Mouse (Mus musculus) CD8-positive naive resting alpha-beta T cell, adult 57 days (primary cell): ENCODE data around the gene Hdac1. TPM values are rescaled to one million over a fixed set of nuclear protein-coding genes. Genes with fewer than 3 reads are reported as not detected.

Experiments
- total RNA-seq: library from RNA; stranded (reverse); gene quantifications from one replicate; pipeline ENCODE4 v1.2.4, GENCODE M21; 2023

Hdac1 gene
- 118 TPM for total RNA-seq

DNA sequence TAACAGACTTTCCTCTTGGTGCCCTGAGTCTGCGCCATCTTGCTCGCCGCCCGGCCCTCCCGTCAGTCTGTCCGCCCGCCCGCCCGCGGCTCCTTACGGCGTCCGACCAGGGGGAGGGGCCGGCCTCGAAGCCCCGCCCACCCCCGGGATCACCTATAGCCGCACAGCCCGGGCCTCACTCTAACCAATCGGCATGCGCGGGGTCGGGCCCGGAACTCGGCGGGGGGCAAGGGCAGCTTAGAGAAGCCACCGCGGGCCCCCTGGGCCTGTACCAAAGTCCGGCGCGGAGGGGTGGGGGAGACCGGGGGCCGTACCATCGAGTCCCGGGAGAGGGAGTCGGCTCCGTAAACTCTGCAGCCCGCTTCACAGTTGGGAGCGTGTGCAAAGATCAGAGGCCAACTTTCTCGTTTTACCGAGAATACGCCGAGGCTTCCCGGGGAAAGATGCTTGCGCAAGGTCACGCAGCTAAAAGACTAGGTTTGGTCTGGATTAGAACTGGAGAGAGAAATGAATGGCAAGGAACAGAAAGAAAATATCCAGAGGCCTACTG is at the start of gene Hdac1:
Gene Hdac1, minus strand, starts transcription at position 122 of the 550 bp plus-strand sequence.

GRCm38 (mm10) chr4:129578466-129578865 is 36.0 kb upstream of the Hdac1 start, which contains the start of gene Fam167b:
Fam167b (minus strand) TSS chr4:129578549.

GRCm38 (mm10) chr4:129573430-129573829 is 30.9 kb upstream of the Hdac1 start, which contains the start of gene Lck:
Lck (minus strand) TSS chr4:129573641.

GRCm38 (mm10) chr4:129513086-129513767 is 29.3 kb downstream of the Hdac1 start, which contains the start of gene Marcksl1:
Marcksl1 (plus strand) TSS chr4:129513581.

GRCm38 (mm10) chr4:129490972-129491880 is 51.3 kb downstream of the Hdac1 start, which contains the start of the genes Tssk3 and Fam229a:
Tssk3 (minus strand) TSS chr4:129491022.
Fam229a (plus strand) TSS chr4:129491190.

Other genes starting within 250 kb of the Hdac1 start
- 144 TPM for gene Rbbp4, start 207.3 kb downstream of the Hdac1 start, total RNA-seq
- 37.8 TPM for gene Zbtb8os, start 207.0 kb downstream of the Hdac1 start, total RNA-seq
- gene Zbtb8a, start 164.6 kb downstream of the Hdac1 start, total RNA-seq = 5.4 TPM
- not detected for gene Zbtb8b, start 101.9 kb downstream of the Hdac1 start, total RNA-seq
- gene Bsdc1, start 81.1 kb downstream of the Hdac1 start, total RNA-seq = 107 TPM
- gene Tssk3, start 51.7 kb downstream of the Hdac1 start, total RNA-seq = not detected
- gene Fam229a, start 51.5 kb downstream of the Hdac1 start, total RNA-seq = 3.3 TPM
- 11.4 TPM for gene Marcksl1, start 29.1 kb downstream of the Hdac1 start, total RNA-seq
- gene Lck, start 30.9 kb upstream of the Hdac1 start, total RNA-seq = 906 TPM
- gene Fam167b, start 35.8 kb upstream of the Hdac1 start, total RNA-seq = not detected
- gene Eif3i, start 57.9 kb upstream of the Hdac1 start, total RNA-seq = 175 TPM
- 118 TPM for gene Tmem234, start 58.0 kb upstream of the Hdac1 start, total RNA-seq
- 4.2 TPM for gene Dcdc2b, start 71.5 kb upstream of the Hdac1 start, total RNA-seq
- gene Iqcc, start 76.4 kb upstream of the Hdac1 start, total RNA-seq = 21.0 TPM
- 10.4 TPM for gene Ccdc28b, start 81.2 kb upstream of the Hdac1 start, total RNA-seq
- 79.9 TPM for gene Txlna, start 98.4 kb upstream of the Hdac1 start, total RNA-seq
- 32.0 TPM for gene Kpna6, start 130.1 kb upstream of the Hdac1 start, total RNA-seq
- gene Tmem39b, start 154.1 kb upstream of the Hdac1 start, total RNA-seq = 7.5 TPM
- 131 TPM for gene Khdrbs1, start 199.6 kb upstream of the Hdac1 start, total RNA-seq